ENCODE assay signal across 23 mouse cellular contexts in genomic region chr3:36170670-36171210, GRCm38 (mm10). TPM values are rescaled to one million over a fixed set of nuclear protein-coding genes. Genes with fewer than 3 reads are reported as not detected.
"Had no signal": no experiment of that assay in that cellular context is flagged by ENCODE, and none has a peak within 500 bp of the region (broad histone marks: within the 10 kb centered on the region; RNA-seq: fewer than 3 reads in every experiment).

No protein-coding gene starts in this region.

- H3K4me3 ChIP-seq: kidney, embryonic 15.5 days; left cerebral cortex, adult 2 months; lung, embryonic 15.5 days; neural tube, embryonic 13.5 days; stomach, embryonic 15.5 days had no signal

- DNase-seq: kidney, postnatal 10 days; kidney, postnatal 36 days; layer of hippocampus, postnatal 36 days; lung, adult 18-20 months; lung, postnatal 10 days; lung, postnatal 4 days; midbrain, embryonic 14.5 days; retina, postnatal 1 day; right cerebral cortex, postnatal 25 days; spleen, adult 18-20 months; thymus, postnatal 25 days had no signal

- H3K27me3 ChIP-seq: kidney, embryonic 15.5 days; lung, embryonic 15.5 days; neural tube, embryonic 13.5 days; stomach, embryonic 15.5 days had no signal

- H3K9me3 ChIP-seq: kidney, embryonic 15.5 days; lung, embryonic 15.5 days; stomach, embryonic 15.5 days had no signal

- H3K27ac ChIP-seq: kidney, embryonic 15.5 days; left cerebral cortex, adult 2 months; liver, embryonic 14.5 days; lung, embryonic 15.5 days; neural tube, embryonic 13.5 days; stomach, embryonic 15.5 days had no signal

- H3K4me2 ChIP-seq: kidney, embryonic 15.5 days; lung, embryonic 15.5 days; midbrain, embryonic 11.5 days; neural tube, embryonic 13.5 days; stomach, embryonic 15.5 days had no signal

- H3K4me1 ChIP-seq: kidney, embryonic 15.5 days; lung, embryonic 15.5 days; neural tube, embryonic 13.5 days; stomach, embryonic 15.5 days had no signal

- H3K9ac ChIP-seq: kidney, embryonic 15.5 days; liver, embryonic 14.5 days; lung, embryonic 15.5 days; neural tube, embryonic 13.5 days; stomach, embryonic 15.5 days had no signal

RNA-seq across cellular contexts. Expression of gene Qrfpr, which starts 51.4 kb away (rescaled TPM):
- total RNA-seq: liver, adult 2 months; megakaryocyte progenitor cell, adult 5-6 weeks; megakaryocyte-erythroid progenitor cell, adult 5-6 weeks; neutrophil, adult 5-6 weeks had no signal
- polyA plus RNA-seq: kidney, embryonic 15.5 days; limb, embryonic 11.5 days; liver, adult 2 months; liver, embryonic 14.5 days; midbrain, embryonic 11.5 days had no signal
